In the genomic region with DNA sequence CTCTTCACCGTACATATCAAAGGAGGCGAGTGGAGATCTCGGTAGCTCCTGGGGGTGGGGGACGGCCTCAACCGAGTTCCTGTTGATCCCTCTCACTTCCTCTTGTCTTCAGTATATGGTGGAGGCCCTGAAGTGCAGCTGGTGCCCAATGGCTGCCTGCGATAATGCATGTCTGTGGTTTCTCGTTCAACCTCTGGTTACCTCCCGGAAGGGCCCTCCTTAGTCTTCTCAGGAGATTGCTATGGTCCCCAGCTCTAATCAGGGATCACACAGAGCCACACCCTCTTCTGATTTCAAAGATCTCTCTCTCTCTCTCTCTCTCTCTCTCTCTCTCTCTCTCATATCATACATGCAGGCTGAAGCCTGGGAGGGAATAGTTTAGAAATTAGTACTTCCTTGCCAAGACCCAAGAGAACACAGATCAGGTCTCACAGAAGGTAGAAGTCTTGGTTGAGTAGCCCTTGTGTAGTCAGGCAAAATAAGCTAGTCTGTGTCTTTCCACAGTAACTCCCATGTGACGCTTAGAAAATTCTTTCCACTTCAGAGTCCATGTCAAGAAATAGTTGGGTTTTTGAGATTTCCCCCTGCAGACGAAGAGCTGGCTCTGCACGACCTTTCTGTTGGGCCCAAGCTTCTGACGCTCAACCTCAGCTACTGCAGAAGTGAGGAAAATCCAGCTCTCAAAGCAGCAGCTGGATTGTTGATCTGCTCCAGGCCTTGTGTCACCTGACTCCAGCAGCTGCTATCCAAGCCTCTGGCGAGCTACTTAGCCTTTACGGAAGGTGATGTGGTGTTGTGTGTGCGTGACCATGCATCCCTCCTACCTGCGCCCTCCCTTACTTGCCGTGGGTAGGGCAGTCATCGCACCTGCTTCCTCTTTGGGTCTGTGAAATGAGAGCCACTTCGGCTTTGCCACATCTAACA, we compare ENCODE assay signal across 8 mouse cellular contexts. TPM values are rescaled to one million over a fixed set of nuclear protein-coding genes. Genes with fewer than 3 reads are reported as not detected.
DNase-seq lines count a peak whose midpoint lies in the region; ATAC-seq and TF ChIP-seq lines count a peak whose summit lies in the region.

No protein-coding gene starts in this region.

- TF ChIP-seq CTCF in layer of hippocampus, adult 2 months (conservative IDR thresholded peaks at IDR 0.05) = no peak

- peak overlapping the region; percentile 77; the same call in 1 of the 2 replicates for H3K27ac ChIP-seq in layer of hippocampus, adult 2 months
- peak overlapping the region; percentile 0 to 44; a peak in 3 of 4 replicates for H3K27ac ChIP-seq in heart, embryonic 14.5 days (replicated peaks in 1 of 2; ENCODE audit: control insufficient read depth in 1 of 2, insufficient read depth in 1 of 2, low read depth in 2 of 2, low read length in 2 of 2)
- no peak overlapping the region for H3K27ac ChIP-seq in midbrain, embryonic 14.5 days (replicated peaks; ENCODE audit: low read depth, low read length)

- no peak; the same call in 1 of the 2 replicates for ATAC-seq in heart, embryonic 14.5 days (ENCODE audit: insufficient number of reproducible peaks, insufficient read depth, low FRiP score, low read depth)
- ATAC-seq in midbrain, embryonic 14.5 days (ENCODE audit: low FRiP score, low TSS enrichment) = no peak

- no peaks in the 10 kb centered on the region for H3K9me3 ChIP-seq in heart, embryonic 14.5 days (ENCODE audit: control insufficient read depth, low read length)
- H3K9me3 ChIP-seq in midbrain, embryonic 14.5 days (ENCODE audit: control insufficient read depth, low read length) = no peaks in the 10 kb centered on the region

- H3K27me3 ChIP-seq in heart, embryonic 14.5 days (ENCODE audit: control insufficient read depth, insufficient read depth, low read length) = peaks cover 3% of the 10 kb centered on the region; the same call in 1 of the 2 replicates
- no peaks in the 10 kb centered on the region for H3K27me3 ChIP-seq in midbrain, embryonic 14.5 days (ENCODE audit: control insufficient read depth, insufficient read depth, low read length)

- H3K4me2 ChIP-seq in heart, embryonic 14.5 days (ENCODE audit: low read length) = no peak overlapping the region
- no peak overlapping the region for H3K4me2 ChIP-seq in midbrain, embryonic 14.5 days (ENCODE audit: low read length)

- peaks cover 31 to 46% of the 10 kb centered on the region in 2 experiments for H3K4me1 ChIP-seq in heart, embryonic 14.5 days (ENCODE audit: control insufficient read depth in 2 of 2, insufficient read depth in 2 of 2, low read length in 2 of 2)
- H3K4me1 ChIP-seq in midbrain, embryonic 14.5 days (ENCODE audit: control insufficient read depth, insufficient read depth, low read length) = no peaks in the 10 kb centered on the region

- no peak for DNase-seq in layer of hippocampus, adult 2 months (ENCODE audit: low spot score in 2 of 2)
- no peak for DNase-seq in layer of hippocampus, adult 9-11 months
- DNase-seq in lung, postnatal 36 days = peak; percentile 75
- DNase-seq in thymus, postnatal 14 days = peak; percentile 85
- DNase-seq in midbrain, embryonic 14.5 days = no peak
- no peak for DNase-seq in ovary, postnatal 10 days (ENCODE audit: low spot score)
- no peak for DNase-seq in left cerebral cortex, adult 18-20 months (ENCODE audit: low spot score in 2 of 2)

- WGBS in heart, embryonic 14.5 days = 72% methylated on average over 19 of the region's 19 CpGs
- WGBS in midbrain, embryonic 14.5 days = 89% methylated on average over 19 of the region's 19 CpGs

- H3K4me3 ChIP-seq in layer of hippocampus, adult 2 months = no peak overlapping the region
- H3K4me3 ChIP-seq in heart, embryonic 14.5 days (ENCODE audit: control insufficient read depth in 1 of 2, insufficient read depth in 1 of 2, low read depth in 1 of 2, low read length in 2 of 2) = no peak overlapping the region
- H3K4me3 ChIP-seq in midbrain, embryonic 14.5 days (replicated peaks; ENCODE audit: low read depth, low read length) = no peak overlapping the region

- no peaks in the 10 kb centered on the region for H3K36me3 ChIP-seq in heart, embryonic 14.5 days (ENCODE audit: control insufficient read depth, insufficient read depth, low read length)
- no peaks in the 10 kb centered on the region for H3K36me3 ChIP-seq in midbrain, embryonic 14.5 days (ENCODE audit: control insufficient read depth, insufficient read depth, low read length)

- no peak overlapping the region for H3K9ac ChIP-seq in heart, embryonic 14.5 days (ENCODE audit: low read length)
- no peak overlapping the region for H3K9ac ChIP-seq in midbrain, embryonic 14.5 days (replicated peaks; ENCODE audit: low read length)

RNA-seq across cellular contexts. Expression of a gene that starts 22.1 kb away (rescaled TPM):
- 1 to 10 TPM in 1 of 2 experiments, under 1 TPM in 1; 0.37 to 1.1 TPM for total RNA-seq in layer of hippocampus, adult 2 months (2021)
- polyA plus RNA-seq in heart, embryonic 14.5 days (2014; fragmentation: Nextera tagmentation; extraction: Ambion mirVana) = 0.26 and 0.41 TPM in 2 replicates
- not detected in 2 replicates for polyA plus RNA-seq in midbrain, embryonic 14.5 days (2014; fragmentation: Nextera tagmentation; extraction: Ambion mirVana)
- not detected for total RNA-seq in left cerebral cortex, adult 18-20 months (2021)

RNA-seq across cellular contexts. Expression of a gene that starts 22.2 kb away (rescaled TPM):
- total RNA-seq in layer of hippocampus, adult 2 months (2021) = 1 to 10 TPM in 1 of 2 experiments, under 1 TPM in 1; 0.82 to 1.2 TPM
- not detected in 2 replicates for polyA plus RNA-seq in heart, embryonic 14.5 days (2014; fragmentation: Nextera tagmentation; extraction: Ambion mirVana)
- not detected in 2 replicates for polyA plus RNA-seq in midbrain, embryonic 14.5 days (2014; fragmentation: Nextera tagmentation; extraction: Ambion mirVana)
- 1 to 10 TPM in 1 of 2 experiments, under 1 TPM in 1; 0.98 to 1.1 TPM for total RNA-seq in left cerebral cortex, adult 18-20 months (2021)

RNA-seq across cellular contexts. Expression of a gene that starts 39.6 kb away (rescaled TPM):
- total RNA-seq in layer of hippocampus, adult 2 months (2021) = 1 to 10 TPM in 1 of 2 experiments, under 1 TPM in 1; 0.98 to 1.2 TPM
- 1.5 and 1.8 TPM in 2 replicates for polyA plus RNA-seq in heart, embryonic 14.5 days (2014; fragmentation: Nextera tagmentation; extraction: Ambion mirVana)
- polyA plus RNA-seq in midbrain, embryonic 14.5 days (2014; fragmentation: Nextera tagmentation; extraction: Ambion mirVana) = 0.11 and 0.45 TPM in 2 replicates
- total RNA-seq in left cerebral cortex, adult 18-20 months (2021) = 1 to 10 TPM; 1.6 to 1.8 TPM

Comparison
In these comparisons a context has a peak if more than half of its experiments do, and no peak if none do; other contexts are left out.
1. DNase-seq: peak in lung, postnatal 36 days (single experiment) and thymus, postnatal 14 days (single experiment); none in layer of hippocampus, adult 2 months (0 of 2), layer of hippocampus, adult 9-11 months (single experiment), midbrain, embryonic 14.5 days (single experiment), ovary, postnatal 10 days (single experiment) and left cerebral cortex, adult 18-20 months (0 of 2).